Mouse (Mus musculus) 3134 (cell line): ENCODE measurements around the gene Ttc39a.

Experiments
- DNase-seq: peaks from one replicate; pipeline ENCODE4 v3.0.0-alpha.2; 2011; ENCODE audit warnings: low spot score; ENCODE audit not compliant: insufficient read length; ENCODE audit errors: extremely low read depth

The Ttc39a gene

DNA sequence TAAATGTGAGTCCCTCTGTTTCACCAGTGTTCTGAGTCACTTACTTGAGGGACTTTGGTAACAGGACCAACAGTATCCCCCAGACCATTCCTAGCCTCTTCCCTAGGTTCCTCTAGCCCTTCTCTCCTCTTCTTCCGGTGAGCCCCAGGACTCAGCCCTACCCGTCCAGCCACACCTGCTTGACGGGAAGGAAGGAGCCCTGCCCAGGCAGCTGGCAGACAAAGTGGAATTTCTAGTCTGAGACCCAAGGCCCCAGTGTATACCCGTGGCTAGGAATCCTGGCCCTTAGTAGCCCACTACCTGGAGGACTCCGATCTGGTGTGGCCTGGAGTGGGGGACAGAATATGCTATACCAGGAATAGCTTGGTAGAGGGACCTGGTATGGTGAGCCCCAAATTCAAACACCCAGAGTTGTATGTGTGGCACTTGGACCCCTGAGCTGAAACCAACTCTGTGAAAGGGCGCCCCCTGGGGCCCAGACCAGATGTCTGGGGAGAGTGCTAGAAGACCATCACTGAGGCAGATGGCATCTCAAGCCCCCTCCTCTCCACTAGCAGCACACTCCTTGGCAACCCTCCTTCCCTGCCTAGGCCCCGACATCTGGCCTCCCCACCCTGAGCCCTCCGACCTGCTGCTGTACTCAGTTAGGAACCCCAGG, 13.8 kb downstream of the Ttc39a start:
- no peak for DNase-seq

GRCm38 (mm10) chr4:109421608-109422007, 15.2 kb downstream of the Ttc39a start:
- no peak for DNase-seq

GRCm38 (mm10) chr4:109422436-109422835, 16.0 kb downstream of the Ttc39a start:
- DNase-seq: no peak

- no peak for DNase-seq
Observed at GRCm38 (mm10) chr4:109423438-109423837, 17.0 kb downstream of the Ttc39a start.

DNA sequence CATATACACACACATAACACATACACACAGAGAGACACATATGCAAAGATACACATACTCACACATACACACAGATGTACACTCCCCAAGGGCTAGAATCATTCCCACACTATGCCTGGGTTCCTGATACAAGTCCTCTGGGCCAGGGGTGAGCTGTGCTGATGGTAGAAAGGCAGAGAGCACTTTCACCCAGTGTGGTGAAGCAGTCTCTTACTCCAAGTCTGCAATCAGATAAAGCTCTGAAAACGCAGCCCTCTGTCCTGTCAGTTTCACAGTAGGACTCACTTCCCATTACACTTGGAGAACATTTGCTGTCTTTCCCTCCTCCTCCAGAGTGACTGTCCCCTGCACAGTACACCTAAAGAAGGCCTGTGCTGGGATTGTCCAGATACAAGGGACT, 20.6 kb downstream of the Ttc39a start:
- no peak for DNase-seq

GRCm38 (mm10) chr4:109430250-109430649, 23.8 kb downstream of the Ttc39a start:
- DNase-seq: no peak

- DNase-seq: peak; percentile 65
Observed at GRCm38 (mm10) chr4:109430854-109431253, 24.4 kb downstream of the Ttc39a start.

DNA sequence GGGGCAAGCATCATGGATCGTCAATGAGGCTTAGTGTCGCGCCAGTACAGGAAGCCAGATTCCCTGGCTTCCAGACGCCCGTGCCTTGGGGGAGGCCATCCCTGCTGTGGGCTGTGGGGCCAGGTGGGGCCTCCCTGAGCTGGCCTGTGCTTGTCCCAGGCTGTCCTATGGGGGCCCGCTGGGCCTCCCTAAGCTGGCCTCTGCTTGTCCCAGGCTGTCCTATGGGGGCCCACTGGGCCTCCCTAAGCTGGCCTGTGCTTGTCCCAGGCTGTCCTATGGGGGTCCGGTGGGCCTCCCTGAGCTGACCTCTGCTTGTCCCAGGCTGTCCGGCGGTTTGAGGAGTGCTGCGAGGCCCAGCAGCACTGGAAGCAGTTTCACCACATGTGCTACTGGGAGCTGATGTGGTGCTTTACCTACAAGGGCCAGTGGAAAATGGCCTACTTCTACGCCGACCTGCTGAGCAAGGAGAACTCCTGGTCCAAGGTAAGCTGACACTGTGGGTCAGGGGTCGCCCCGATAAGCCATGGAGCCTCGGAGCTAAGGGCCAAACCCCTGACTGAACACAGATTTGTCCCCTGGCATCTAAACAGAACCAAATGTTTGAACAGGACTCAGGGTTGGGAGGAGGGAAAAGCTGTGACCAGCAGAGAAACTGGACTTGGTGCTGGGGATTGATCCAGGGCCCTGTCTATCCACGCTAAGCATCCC, 26.4 kb downstream of the Ttc39a start:
- DNase-seq: no peak

GRCm38 (mm10) chr4:109433641-109434040, 27.2 kb downstream of the Ttc39a start:
- peak; percentile 80 for DNase-seq

- no peak for DNase-seq
Observed at GRCm38 (mm10) chr4:109434256-109434655, 27.8 kb downstream of the Ttc39a start.

- DNase-seq: no peak
Observed at GRCm38 (mm10) chr4:109437913-109438878, 31.8 kb downstream of the Ttc39a start.

- DNase-seq: no peak
Observed at GRCm38 (mm10) chr4:109439101-109439500, 32.7 kb downstream of the Ttc39a start.

DNA sequence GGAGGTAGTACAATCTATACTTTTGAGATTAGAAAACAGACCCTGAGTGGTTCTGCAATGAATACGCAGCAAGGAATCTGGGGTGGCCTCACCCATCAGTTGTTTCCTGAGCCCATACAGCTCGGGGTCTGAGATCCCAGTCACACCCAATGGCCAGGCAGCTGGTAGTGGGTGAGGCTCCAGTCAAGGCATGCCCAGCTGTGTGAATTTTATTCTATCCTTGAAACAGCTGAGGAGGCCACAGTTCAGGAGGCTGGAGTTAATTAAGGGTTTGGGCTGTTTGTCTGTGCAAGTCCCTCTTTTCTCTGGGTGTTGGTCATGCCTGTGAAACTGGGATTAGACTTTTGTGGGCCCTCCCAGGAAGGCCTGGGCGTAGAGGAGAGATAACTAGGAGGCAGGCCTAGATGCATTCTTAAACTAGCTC, 33.4 kb downstream of the Ttc39a start:
- no peak for DNase-seq

GRCm38 (mm10) chr4:109440381-109440780, 34.0 kb downstream of the Ttc39a start:
- DNase-seq: no peak

DNA sequence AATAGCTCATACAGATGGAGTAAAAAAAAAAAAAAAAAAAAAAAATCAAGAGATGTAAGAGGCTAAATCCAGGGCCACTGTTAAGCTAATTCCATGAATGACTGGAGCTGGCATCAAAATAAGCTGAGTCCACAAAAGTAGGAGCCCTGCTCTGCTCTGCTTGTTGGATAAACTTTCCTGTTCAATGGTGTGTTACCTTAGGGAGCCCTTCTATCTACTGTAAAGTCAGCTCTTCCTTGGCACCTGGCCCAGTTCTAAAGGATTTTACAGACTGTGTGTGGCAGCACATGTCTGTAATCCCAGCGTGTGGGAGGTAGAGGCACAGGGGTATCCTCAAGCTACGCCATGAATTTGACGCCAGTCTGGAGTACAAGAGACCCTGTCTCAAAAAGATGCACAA, 34.6 kb downstream of the Ttc39a start:
- no peak for DNase-seq

GRCm38 (mm10) chr4:109442126-109442525, 35.7 kb downstream of the Ttc39a start:
- DNase-seq: no peak

GRCm38 (mm10) chr4:109442649-109443048, 36.2 kb downstream of the Ttc39a start:
- DNase-seq: no peak

DNA sequence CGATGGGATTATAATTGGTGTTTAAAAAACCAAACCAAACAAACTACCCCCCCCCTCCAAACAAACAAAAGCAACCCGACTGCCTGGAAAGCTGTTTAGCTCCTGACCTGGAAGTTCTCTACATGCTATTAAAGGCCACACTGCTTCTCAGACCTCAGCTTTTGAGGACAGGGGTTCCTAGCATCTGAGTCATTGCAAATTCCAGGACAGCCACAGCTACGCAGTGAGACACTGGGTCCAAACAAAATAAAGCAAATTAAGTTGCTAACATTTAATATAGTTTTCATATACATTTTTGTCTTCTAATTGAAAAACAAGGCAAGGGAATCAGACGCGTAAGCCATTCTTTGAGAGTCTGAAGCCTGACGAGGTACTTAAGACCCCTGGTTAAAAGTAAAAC, 38.0 kb downstream of the Ttc39a start:
- no peak for DNase-seq

DNA sequence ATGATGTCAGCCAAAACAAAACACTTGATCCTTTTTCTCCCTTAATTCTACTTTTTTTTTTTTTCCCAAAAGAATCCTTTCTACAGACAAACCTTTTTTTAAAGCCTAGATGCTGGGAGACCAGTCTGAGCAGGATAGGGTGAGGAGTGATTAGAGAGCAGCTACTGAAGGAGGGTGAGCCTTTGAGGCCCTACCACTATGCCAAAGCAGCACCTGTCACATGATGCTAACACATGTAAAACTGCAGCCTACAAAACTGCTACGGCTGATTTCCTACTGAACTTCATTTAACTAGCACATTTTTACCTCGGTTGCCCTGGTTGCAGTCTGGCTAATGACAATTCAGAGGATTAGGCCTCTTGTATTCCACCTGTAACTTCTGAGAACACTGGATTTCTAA, 38.5 kb downstream of the Ttc39a start:
- DNase-seq: no peak

DNA sequence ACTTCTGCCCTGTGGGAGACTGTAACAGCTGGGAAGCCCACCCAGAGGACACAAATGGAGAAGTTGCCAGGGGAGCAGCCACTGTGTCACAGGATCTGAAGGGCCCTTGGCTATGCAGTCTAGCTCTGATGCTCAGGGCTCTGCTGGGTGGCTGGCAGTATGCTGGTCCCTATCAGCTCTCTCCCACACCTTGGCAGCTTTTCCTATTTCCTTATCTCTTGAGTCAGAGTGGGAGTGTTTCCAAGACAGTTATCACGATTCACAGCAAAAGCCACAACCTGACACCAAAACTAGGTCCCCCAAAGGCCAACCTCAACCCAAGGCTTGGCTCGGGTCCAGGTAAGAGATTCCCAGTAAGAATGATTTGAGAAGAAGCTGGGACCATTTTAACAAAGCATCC, 39.0 kb downstream of the Ttc39a start:
- DNase-seq: no peak

DNA sequence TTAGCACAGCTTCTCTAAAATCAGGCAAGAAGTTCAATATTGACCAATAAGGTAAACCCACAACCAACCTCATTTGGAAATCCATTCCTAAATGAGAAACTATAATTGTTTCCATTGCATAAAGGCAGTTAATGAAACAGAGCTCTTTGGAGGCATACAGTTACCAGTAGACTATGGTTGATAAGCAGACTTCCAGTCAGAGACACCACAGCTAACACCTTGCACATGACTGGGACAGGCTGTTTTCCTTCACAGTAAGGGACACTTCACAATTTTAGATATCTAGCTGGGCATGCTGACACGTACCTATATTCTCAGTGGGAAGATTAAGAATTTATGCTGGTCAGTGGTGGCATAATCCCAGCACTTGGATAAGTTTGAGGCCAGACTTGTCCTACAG, 39.5 kb downstream of the Ttc39a start:
- no peak for DNase-seq
